Mouse (Mus musculus) kidney, adult 8-10 months (tissue): ENCODE data around the gene Upk2.

ENCODE experiments used
- DNase-seq, 2 experiments: peaks; one replicate each; pipeline ENCODE4 v3.0.0; 2022

Upk2 gene

GRCm38 (mm10) chr9:44406906-44407751 is 47.6 kb downstream of the Upk2 start, which contains the start of the genes Rps25 and Trappc4:
Rps25 (plus strand) TSS chr9:44407139.
Trappc4 (minus strand) TSS chr9:44407600.
- DNase-seq = peak; percentile 91 to 93

DNA sequence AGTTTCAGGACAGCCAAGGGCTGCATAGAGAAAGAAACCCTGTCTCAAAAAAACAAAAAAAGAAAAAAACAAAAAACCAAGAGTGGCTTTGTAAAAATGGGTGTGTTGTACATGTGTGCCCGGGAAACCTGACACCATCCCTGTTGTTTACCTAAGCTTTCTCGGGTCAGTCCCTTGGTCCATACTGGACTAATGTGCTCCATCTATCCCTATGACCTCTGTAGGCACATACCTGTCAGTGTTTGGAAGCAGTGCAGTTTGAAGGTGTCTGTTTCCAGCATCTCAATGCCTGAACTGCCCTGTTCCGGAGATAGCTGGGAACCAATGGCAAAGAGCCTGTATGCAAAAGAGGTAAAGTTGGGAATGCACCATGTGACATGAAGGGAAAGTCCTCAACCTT is 49.8 kb downstream of the Upk2 start:
- DNase-seq = no peak
